23 mouse cellular contexts compared by ENCODE assay signal in the genomic region with DNA sequence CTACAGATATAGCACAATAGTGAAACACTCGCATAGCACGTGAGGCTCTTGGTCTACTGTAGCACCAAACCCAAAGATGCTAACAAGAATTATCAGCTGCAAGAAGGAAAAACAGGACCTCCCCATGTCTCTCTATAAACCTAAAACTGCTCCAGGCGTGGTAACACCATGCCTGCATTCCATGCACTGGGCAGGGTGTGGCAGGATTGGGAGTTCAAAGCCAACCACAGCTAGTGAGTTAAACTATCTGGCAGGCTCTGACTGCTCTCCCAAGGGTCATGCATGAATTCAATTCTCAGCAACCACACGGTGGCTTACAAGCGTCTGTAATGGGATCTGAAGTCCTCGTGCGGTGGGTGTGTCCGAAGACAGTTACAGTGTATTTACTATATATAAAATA. TPM values are rescaled to one million over a fixed set of nuclear protein-coding genes. Genes with fewer than 3 reads are reported as not detected.
DNase-seq lines count a peak whose midpoint lies in the region; ATAC-seq lines count a peak whose summit lies in the region.
"Had no signal": no experiment of that assay in that cellular context is flagged by ENCODE, and none has a peak within 500 bp of the region (broad histone marks: within the 10 kb centered on the region; RNA-seq: fewer than 3 reads in every experiment).

No protein-coding gene starts in this region.

- H3K4me3 ChIP-seq in liver, embryonic 13.5 days (replicated peaks), result no peak overlapping the region
- H3K4me3 ChIP-seq in liver, embryonic 11.5 days (ENCODE audit: low read depth, low read length), result no peak overlapping the region
- no peak overlapping the region for H3K4me3 ChIP-seq in liver, embryonic 16.5 days (ENCODE audit: low read depth, low read length)
- H3K4me3 ChIP-seq: embryonic facial prominence, embryonic 12.5 days; erythroblast, embryonic 14.5 days; forebrain, embryonic 12.5 days; forebrain, embryonic 15.5 days; heart, adult 2 months; hindbrain, embryonic 12.5 days; hindbrain, embryonic 15.5 days had no signal

- no peak overlapping the region for H3K9ac ChIP-seq in liver, embryonic 13.5 days
- H3K9ac ChIP-seq in liver, embryonic 11.5 days (ENCODE audit: low read depth, low read length), result no peak overlapping the region
- 0 out of 2 replicates have a peak overlapping the region, but pooled peaks have one; percentile 3 for H3K9ac ChIP-seq in liver, embryonic 16.5 days (ENCODE audit: low read depth, low read length)
- H3K9ac ChIP-seq: embryonic facial prominence, embryonic 12.5 days; forebrain, embryonic 12.5 days; forebrain, embryonic 15.5 days; hindbrain, embryonic 12.5 days; hindbrain, embryonic 15.5 days had no signal

- ATAC-seq in liver, embryonic 13.5 days (ENCODE audit: low read depth), result no peak
- ATAC-seq in liver, embryonic 11.5 days (replicated peaks; ENCODE audit: low FRiP score), result no peak
- no peak for ATAC-seq in liver, embryonic 16.5 days (ENCODE audit: low read depth)
- ATAC-seq: activated CD4-positive, CD25-positive, alpha-beta regulatory T cell, adult 4 months; forebrain, embryonic 15.5 days; Patski had no signal

- no peaks in the 10 kb centered on the region for H3K27me3 ChIP-seq in liver, embryonic 13.5 days
- H3K27me3 ChIP-seq in liver, embryonic 11.5 days (replicated peaks; ENCODE audit: control insufficient read depth, insufficient read depth, low read length), result no peaks in the 10 kb centered on the region
- no peaks in the 10 kb centered on the region for H3K27me3 ChIP-seq in liver, embryonic 16.5 days (ENCODE audit: control insufficient read depth, insufficient read depth, low read depth, low read length)
- H3K27me3 ChIP-seq: embryonic facial prominence, embryonic 12.5 days; forebrain, embryonic 12.5 days; forebrain, embryonic 15.5 days; hindbrain, embryonic 12.5 days; hindbrain, embryonic 15.5 days; Patski had no signal

- H3K4me1 ChIP-seq in liver, embryonic 13.5 days (replicated peaks), result peaks cover 69% of the 10 kb centered on the region
- H3K4me1 ChIP-seq in liver, embryonic 11.5 days (replicated peaks; ENCODE audit: control insufficient read depth, insufficient read depth, low read length), result peaks cover 24% of the 10 kb centered on the region
- H3K4me1 ChIP-seq in liver, embryonic 16.5 days (ENCODE audit: control insufficient read depth, low read depth, low read length), result peaks cover 55% of the 10 kb centered on the region

- H3K27ac ChIP-seq in liver, embryonic 13.5 days, result 0 out of 2 replicates have a peak overlapping the region, but pooled peaks have one; percentile 87
- no peak overlapping the region for H3K27ac ChIP-seq in liver, embryonic 11.5 days (ENCODE audit: low read depth, low read length)
- peak overlapping the region; percentile 92 for H3K27ac ChIP-seq in liver, embryonic 16.5 days (ENCODE audit: low read length)
- H3K27ac ChIP-seq: embryonic facial prominence, embryonic 12.5 days; forebrain, embryonic 12.5 days; forebrain, embryonic 15.5 days; heart, adult 2 months; hindbrain, embryonic 12.5 days; hindbrain, embryonic 15.5 days had no signal

- H3K4me2 ChIP-seq in liver, embryonic 13.5 days, result no peak overlapping the region
- no peak overlapping the region for H3K4me2 ChIP-seq in liver, embryonic 11.5 days
- H3K4me2 ChIP-seq in liver, embryonic 16.5 days (ENCODE audit: low read depth, low read length), result no peak overlapping the region
- H3K4me2 ChIP-seq: embryonic facial prominence, embryonic 12.5 days; forebrain, embryonic 12.5 days; forebrain, embryonic 15.5 days; heart, embryonic 11.5 days; hindbrain, embryonic 12.5 days; hindbrain, embryonic 15.5 days had no signal

- 66% methylated on average over 8 of the region's 8 CpGs for WGBS in liver, embryonic 13.5 days (ENCODE audit: insufficient replicate concordance)
- 74% methylated on average over 8 of the region's 8 CpGs for WGBS in liver, embryonic 11.5 days
- 63% methylated on average over 8 of the region's 8 CpGs for WGBS in liver, embryonic 16.5 days (ENCODE audit: insufficient replicate concordance)

- peaks cover 43% of the 10 kb centered on the region for H3K36me3 ChIP-seq in liver, embryonic 13.5 days
- H3K36me3 ChIP-seq in liver, embryonic 11.5 days (ENCODE audit: control insufficient read depth, insufficient read depth, low read length), result peaks cover 25% of the 10 kb centered on the region
- peaks cover 27% of the 10 kb centered on the region for H3K36me3 ChIP-seq in liver, embryonic 16.5 days (ENCODE audit: control insufficient read depth, insufficient read depth)

- no peaks in the 10 kb centered on the region for H3K9me3 ChIP-seq in liver, embryonic 13.5 days (replicated peaks)
- no peaks in the 10 kb centered on the region for H3K9me3 ChIP-seq in liver, embryonic 11.5 days (ENCODE audit: control insufficient read depth, low read length)
- H3K9me3 ChIP-seq in liver, embryonic 16.5 days (replicated peaks; ENCODE audit: control insufficient read depth, low read length), result no peaks in the 10 kb centered on the region
- H3K9me3 ChIP-seq: embryonic facial prominence, embryonic 12.5 days; forebrain, embryonic 12.5 days; forebrain, embryonic 15.5 days; hindbrain, embryonic 12.5 days; hindbrain, embryonic 15.5 days had no signal

- DNase-seq in liver, embryonic 13.5 days, result no peak
- no peak for DNase-seq in liver, embryonic 11.5 days (ENCODE audit: low spot score)
- peak; percentile 42 for DNase-seq in 3T3-L1 (ENCODE audit: low read depth, low spot score)
- DNase-seq in NIH3T3 (ENCODE audit: low read depth), result peak; percentile 15
- DNase-seq in heart, adult 8-10 months (ENCODE audit: low spot score), result no peak
- DNase-seq in adrenal gland, adult 2 months, result no peak
- DNase-seq: adrenal gland, postnatal 10 days; adrenal gland, postnatal 36 days; cerebellum, adult 18-20 months; cerebellum, adult 9-10 months; gastrocnemius, postnatal 10 days; gastrocnemius, postnatal 36 days; heart, adult 2 months had no signal

RNA-seq across cellular contexts. Expression of a gene that starts 2.7 kb away (rescaled TPM):
- polyA plus RNA-seq in liver, embryonic 13.5 days (2015; fragmentation: Nextera tagmentation; extraction: Ambion mirVana), result 39.6 and 39.8 TPM in 2 replicates
- polyA plus RNA-seq in liver, embryonic 11.5 days (2014; fragmentation: Nextera tagmentation; extraction: Ambion mirVana), result 49.8 and 54.3 TPM in 2 replicates
- 24.5 and 24.6 TPM in 2 replicates for polyA plus RNA-seq in liver, embryonic 16.5 days (2015; fragmentation: Nextera tagmentation; extraction: Ambion mirVana)
- 10 to 100 TPM; 16.0 to 24.6 (median 21.3) TPM for total RNA-seq in heart, adult 8-10 months (2022)
- 10 to 100 TPM; 37.0 to 54.3 TPM for total RNA-seq in adrenal gland, adult 2 months (2021)
- polyA plus RNA-seq in adrenal gland, adult 2 months (2012; rRNA removed), result 23.1 and 29.4 TPM in 2 replicates

RNA-seq across cellular contexts. Expression of a gene that starts 12.6 kb away (rescaled TPM):
- 15.7 and 19.1 TPM in 2 replicates for polyA plus RNA-seq in liver, embryonic 13.5 days (2015; fragmentation: Nextera tagmentation; extraction: Ambion mirVana)
- 42.2 and 44.5 TPM in 2 replicates for polyA plus RNA-seq in liver, embryonic 11.5 days (2014; fragmentation: Nextera tagmentation; extraction: Ambion mirVana)
- polyA plus RNA-seq in liver, embryonic 16.5 days (2015; fragmentation: Nextera tagmentation; extraction: Ambion mirVana), result 21.8 and 25.1 TPM in 2 replicates
- 10 to 100 TPM; 33.2 to 37.3 (median 34.8) TPM for total RNA-seq in heart, adult 8-10 months (2022)
- total RNA-seq in adrenal gland, adult 2 months (2021), result 10 to 100 TPM; 69.1 to 90.6 TPM
- 68.3 and 74.6 TPM in 2 replicates for polyA plus RNA-seq in adrenal gland, adult 2 months (2012; rRNA removed)

RNA-seq across cellular contexts. Expression of a gene that starts 26.7 kb away (rescaled TPM):
- 6.6 and 7.6 TPM in 2 replicates for polyA plus RNA-seq in liver, embryonic 13.5 days (2015; fragmentation: Nextera tagmentation; extraction: Ambion mirVana)
- polyA plus RNA-seq in liver, embryonic 11.5 days (2014; fragmentation: Nextera tagmentation; extraction: Ambion mirVana), result 13.8 and 15.7 TPM in 2 replicates
- polyA plus RNA-seq in liver, embryonic 16.5 days (2015; fragmentation: Nextera tagmentation; extraction: Ambion mirVana), result 12.5 and 13.7 TPM in 2 replicates
- 10 to 100 TPM; 63.1 to 99.8 (median 73.6) TPM for total RNA-seq in heart, adult 8-10 months (2022)
- 10 to 100 TPM; 38.1 to 49.7 TPM for total RNA-seq in adrenal gland, adult 2 months (2021)
- polyA plus RNA-seq in adrenal gland, adult 2 months (2012; rRNA removed), result 71.4 and 95.4 TPM in 2 replicates

RNA-seq across cellular contexts. Expression of a gene that starts 56.4 kb away (rescaled TPM):
- polyA plus RNA-seq in liver, embryonic 13.5 days (2015; fragmentation: Nextera tagmentation; extraction: Ambion mirVana), result 61.8 and 62.4 TPM in 2 replicates
- 38.0 and 44.1 TPM in 2 replicates for polyA plus RNA-seq in liver, embryonic 11.5 days (2014; fragmentation: Nextera tagmentation; extraction: Ambion mirVana)
- 58.5 and 59.1 TPM in 2 replicates for polyA plus RNA-seq in liver, embryonic 16.5 days (2015; fragmentation: Nextera tagmentation; extraction: Ambion mirVana)
- total RNA-seq in heart, adult 8-10 months (2022), result 10 to 100 TPM; 17.6 to 21.4 (median 20.4) TPM
- 10 to 100 TPM; 14.4 to 17.3 TPM for total RNA-seq in adrenal gland, adult 2 months (2021)
- 9.9 and 10.8 TPM in 2 replicates for polyA plus RNA-seq in adrenal gland, adult 2 months (2012; rRNA removed)

RNA-seq across cellular contexts. Expression of a gene that starts 56.6 kb away (rescaled TPM):
- 40.2 and 42.0 TPM in 2 replicates for polyA plus RNA-seq in liver, embryonic 13.5 days (2015; fragmentation: Nextera tagmentation; extraction: Ambion mirVana)
- polyA plus RNA-seq in liver, embryonic 11.5 days (2014; fragmentation: Nextera tagmentation; extraction: Ambion mirVana), result 62.6 and 68.2 TPM in 2 replicates
- 29.3 and 34.2 TPM in 2 replicates for polyA plus RNA-seq in liver, embryonic 16.5 days (2015; fragmentation: Nextera tagmentation; extraction: Ambion mirVana)
- total RNA-seq in heart, adult 8-10 months (2022), result 1 to 10 TPM; 2.0 to 3.2 (median 2.4) TPM
- total RNA-seq in adrenal gland, adult 2 months (2021), result 1 to 10 TPM; 3.4 to 3.6 TPM
- polyA plus RNA-seq in adrenal gland, adult 2 months (2012; rRNA removed), result 2.6 and 3.7 TPM in 2 replicates

Comparison
In these comparisons a context has a peak if more than half of its experiments do, and no peak if none do; other contexts are left out.
1. DNase-seq: peak in 3T3-L1 (single experiment) and NIH3T3 (single experiment); none in liver, embryonic 13.5 days (single experiment), liver, embryonic 11.5 days (single experiment), heart, adult 8-10 months (single experiment) and adrenal gland, adult 2 months (single experiment).